Mouse (Mus musculus): ENCODE data around the gene Sh3gl2.

GRCm38 (mm10) chr4:85300610-85301405, 95.9 kb downstream of the Sh3gl2 start:
- TF ChIP-seq POLR2A (IDR thresholded peaks at IDR 0.05; ENCODE audit: low read depth, low read length), result no peak
- no peak for TF ChIP-seq CTCF (IDR thresholded peaks at IDR 0.05; ENCODE audit: borderline replicate concordance, insufficient read depth, low read length)
